Mouse (Mus musculus) ovary, adult 18-20 months (tissue): ENCODE measurements at regions not wholly inside any gene's neighbourhood (a gene's known extent, or its start where the extent isn't known, plus 50 kb on each side); places are given as distances from the start of the nearest gene placed in this dataset.

Experiments
- DNase-seq: peaks from one replicate; pipeline ENCODE4 v3.0.0; 2022; ENCODE audit warnings: low spot score, mixed read lengths

DNA sequence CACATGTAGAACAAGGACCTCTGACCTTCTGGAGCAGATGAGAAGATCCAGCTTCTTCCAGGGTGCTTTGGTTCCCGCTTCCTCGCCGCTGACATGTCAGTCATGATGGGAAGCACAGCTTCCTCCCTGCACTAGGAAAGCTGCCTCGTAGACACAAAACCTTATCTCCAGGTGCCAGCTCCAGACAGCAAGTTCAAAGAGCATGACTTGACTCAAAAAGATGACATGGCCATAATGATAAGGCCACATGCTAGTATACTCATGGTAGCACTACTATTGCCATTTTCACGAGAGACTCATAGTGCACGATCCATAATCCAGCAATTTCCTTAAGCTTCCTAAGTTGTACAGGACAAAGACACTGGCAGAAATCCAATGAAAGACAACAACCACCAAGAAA is 272.1 kb downstream of the Gm9195 start:
- DNase-seq = no peak

DNA sequence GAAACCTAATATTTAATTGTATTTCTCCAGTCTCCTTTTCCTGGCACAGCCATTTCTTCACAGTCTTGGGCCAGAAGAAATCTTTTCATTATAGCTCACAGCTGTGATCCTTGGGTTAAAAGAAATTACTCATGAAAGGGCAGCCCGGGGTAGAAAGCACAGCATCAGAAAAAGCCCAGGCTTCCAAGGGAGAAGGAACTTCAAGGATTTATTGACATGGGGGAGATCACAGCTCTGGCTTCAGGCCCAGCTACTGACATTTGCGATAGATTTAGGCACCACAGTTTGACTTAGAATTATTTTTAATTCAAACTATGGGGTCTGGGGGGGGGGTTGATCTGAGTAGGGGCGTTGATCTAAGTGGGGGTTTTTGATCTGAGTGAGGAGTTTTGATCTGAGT is 291.3 kb downstream of the Gm9195 start:
- DNase-seq = no peak

DNA sequence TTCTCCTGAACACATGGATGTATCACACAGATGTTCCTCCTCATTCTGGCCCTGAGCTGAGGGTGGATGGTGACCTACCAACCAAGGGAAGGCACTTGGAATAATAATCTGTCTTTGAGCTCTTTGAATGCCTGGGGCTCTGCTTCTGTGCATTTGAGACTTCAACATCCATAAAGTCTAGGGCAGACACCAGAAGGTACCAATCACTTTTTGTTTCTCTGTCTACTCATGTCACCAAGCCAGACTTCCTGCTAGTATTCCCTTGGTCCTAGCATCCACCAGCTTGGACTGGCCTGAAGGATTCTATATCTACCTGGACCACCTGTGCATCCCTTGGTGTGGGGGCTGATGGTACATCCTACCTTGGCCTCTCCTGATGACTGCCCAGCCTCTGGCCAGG is 291.7 kb downstream of the Gm9195 start:
- no peak for DNase-seq

DNA sequence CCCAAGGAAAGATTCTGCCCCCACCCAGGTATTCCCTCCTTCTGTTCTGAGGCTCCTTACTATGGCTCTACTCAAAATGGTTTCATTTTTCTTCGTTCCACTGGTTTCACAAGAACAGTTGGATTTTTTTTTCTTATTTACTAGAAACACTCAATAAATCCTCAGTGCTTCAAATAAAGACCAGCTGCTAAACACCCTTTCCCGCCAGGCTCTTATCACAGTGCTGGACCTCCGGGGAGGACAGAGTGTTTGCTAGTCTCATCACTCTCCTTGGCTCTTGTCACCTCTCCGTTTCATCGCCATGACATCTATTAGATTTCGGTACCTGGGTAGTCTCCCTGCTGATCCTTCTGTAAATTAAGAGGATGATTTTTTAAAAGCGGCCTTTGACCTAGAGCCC is 293.7 kb downstream of the Gm9195 start:
- no peak for DNase-seq

DNA sequence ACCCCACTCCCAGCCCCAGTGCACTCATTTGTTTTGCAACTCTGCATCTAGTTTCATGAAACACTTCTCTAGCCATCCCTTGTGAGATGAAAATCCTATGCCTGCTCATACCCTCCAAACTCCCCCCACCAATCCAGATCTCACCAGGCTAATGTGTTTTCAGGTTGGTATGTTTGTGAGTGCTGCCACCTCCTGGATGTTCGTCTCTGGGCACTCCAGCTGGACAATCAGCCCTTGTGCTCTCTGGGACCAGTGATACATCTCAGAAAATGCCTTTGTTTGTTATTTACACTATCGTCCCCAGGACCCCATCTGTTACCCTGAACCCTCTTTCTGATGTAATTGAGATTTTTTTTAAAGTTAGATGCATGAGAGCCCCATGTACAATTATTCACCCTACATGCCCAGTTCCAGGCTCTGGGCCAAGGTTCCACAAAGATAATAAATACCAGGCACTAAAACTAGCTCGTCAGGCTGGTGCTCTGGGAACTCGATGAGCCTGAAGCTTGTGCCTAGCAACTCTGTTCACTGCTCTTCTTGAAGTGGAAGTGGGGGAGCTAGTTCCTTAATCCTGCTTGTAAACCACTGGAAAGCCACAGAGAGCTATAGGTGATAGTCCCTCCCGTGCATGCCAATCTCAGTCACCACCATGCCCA is 304.2 kb downstream of the Gm9195 start:
- no peak for DNase-seq

DNA sequence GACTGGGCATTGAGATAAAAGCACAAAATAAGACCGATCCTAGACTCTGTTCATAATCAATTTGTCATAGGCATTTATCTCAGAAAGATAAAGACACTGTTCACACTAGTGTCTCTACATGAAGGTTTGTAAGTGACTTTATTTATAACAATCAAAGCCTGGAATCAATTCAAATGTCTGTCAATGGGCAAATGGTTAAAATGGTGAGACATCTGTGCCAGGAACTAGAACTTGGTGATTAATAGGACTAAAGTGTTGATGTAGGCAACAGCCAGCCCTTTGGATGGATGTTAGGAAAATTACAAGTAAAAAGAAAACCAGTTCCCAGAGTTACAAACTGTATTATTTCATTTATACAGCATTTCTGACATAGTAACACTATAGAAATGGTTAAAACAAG is 315.9 kb downstream of the Gm9195 start:
- DNase-seq = no peak

DNA sequence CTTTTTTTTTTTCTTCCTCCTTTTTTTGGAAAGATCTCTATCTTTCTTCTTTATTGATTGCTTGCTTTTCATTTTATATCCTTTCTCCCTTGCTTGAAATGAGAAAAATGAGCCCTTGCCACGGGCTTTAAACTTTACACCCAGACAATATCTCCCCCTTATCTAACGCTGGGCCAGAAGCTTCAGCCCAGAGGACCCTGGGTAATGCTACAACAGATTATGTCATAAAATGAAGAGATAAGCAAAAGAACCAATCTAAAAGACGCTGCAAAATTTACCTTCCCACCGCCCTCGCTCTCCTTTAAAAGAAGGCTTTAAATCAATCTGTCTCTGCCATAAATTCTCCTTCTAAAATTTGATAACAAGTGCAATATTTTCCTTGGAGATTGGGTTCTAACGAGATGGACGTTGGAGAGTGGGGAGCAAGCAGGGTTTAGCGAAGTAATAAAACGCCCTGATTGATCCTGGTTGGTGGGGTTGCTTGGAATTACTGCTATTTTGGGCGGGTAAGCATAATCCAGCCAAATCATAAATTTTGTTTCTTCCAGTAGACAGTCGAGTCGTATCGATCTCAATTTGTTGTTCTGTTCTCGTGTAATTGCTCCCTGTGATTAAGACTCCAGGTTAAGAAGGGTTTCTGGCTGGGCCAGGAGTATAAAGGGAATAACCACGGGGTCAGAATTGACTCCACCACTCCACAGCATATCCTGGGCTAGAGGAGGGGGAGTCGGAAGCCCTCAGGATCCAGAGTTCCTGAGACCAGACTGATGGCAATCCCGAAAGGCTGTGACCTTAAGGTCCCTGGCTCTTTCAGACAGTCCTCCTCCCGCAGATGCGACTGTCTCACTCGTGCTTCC is 318.9 kb downstream of the Gm9195 start:
- DNase-seq = no peak

DNA sequence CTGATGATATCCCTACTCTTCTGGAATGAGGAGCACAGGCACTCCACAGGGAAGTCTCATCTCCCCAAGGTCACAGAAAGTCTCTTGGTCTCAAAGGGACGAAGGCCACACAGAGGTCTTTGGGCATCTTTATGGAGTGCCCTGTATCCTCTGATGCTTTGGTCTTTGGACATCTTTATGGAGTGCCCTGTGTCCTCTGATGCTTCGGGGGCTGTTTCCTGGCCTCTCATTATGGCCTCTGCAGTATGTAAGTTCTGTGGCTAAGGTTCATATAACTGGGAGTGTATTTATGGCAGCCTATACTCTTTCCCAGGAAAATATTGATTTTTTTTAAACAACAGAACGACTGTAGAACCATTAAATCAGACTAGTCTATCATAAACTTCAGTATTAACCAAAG is 319.9 kb downstream of the Gm9195 start:
- no peak for DNase-seq

DNA sequence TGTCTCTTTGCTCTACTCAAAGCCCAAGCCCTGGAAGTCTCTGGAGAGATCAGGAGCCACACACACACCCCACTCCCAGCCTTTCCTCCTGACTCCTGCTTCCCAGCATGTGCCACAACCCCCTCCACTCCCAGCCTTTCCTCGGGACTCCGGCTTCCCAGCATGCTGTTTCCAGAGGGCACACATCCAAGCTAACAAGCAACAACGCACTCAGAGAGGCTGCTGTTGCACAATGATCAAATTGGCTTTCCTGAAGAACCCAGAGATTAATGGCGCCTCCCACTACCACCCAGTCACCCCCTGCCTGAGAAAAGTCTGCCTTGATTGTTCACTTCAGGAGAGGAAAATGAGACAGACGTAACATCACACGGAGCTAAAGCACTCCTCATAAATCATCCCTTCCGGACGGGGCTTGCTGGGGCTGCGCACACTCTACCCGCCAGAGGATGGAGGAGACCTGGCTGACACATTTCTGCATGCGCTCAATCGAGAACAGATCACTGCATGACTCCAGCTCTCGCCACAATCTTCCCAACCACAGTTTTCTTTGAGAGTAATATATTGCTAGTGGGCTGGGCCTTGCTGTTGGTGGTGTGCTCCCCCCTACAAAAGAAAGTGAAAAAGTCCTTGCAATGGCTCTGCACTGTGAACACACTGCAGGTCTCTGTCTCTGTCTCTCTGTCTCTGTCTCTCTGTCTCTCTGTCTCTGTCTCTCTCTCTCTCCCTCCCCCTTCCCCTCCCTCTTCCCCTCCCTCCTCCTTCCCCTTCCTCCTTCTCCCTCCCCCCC is 332.9 kb downstream of the Gm9195 start:
- no peak for DNase-seq

DNA sequence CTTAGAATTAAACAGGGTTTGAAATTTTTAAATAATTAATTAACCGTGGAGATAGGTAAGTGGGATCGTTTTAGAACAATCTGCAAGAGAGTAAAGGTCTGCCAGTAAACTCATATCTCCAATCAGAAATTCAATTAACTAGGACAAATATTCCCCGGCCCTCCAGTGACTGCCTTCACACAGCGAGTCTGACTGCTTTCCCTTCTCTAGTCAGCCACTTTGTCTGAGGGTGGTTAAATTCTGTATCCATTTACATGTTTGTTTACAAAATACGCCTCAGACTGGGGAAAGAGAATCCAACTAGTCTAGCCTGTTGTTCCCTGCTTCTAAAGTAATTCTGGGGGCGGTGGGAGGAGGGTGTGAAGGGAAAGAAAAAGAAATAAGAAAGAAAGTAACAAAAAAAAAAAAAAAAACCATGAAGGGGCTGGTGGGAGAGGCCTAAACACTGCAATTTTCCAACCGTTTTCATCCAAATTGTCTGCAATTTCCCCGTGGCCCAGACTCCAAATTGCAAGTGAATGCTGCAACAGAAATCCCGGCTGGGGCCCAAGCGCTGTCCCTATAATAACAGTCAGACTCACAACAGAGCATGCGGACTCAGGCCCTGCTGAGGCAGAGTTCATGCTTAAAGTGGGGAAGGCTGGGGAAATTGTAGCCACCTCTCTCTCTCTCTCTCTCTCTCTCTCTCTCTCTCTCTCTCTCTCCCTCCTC is 336.3 kb downstream of the Gm9195 start:
- no peak for DNase-seq

DNA sequence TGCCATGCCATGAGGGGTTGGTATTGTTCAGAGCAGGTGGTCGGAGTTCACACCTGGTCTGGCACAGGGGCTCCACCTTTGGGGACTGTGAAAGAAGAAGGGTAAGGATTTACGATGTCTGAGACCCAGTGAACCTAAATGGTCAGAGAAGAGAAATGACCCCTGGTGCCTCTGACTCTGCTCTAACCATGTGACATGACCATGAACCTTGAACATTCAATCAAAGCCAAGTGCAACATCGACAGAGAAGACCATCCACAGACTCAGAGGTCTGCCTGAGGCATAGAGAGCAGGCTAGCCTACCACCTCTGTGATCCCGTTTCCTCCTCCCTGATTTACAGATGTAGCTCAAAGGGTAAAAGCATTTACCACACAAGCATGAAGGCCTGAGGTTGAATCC is 340.0 kb downstream of the Gm9195 start:
- no peak for DNase-seq

DNA sequence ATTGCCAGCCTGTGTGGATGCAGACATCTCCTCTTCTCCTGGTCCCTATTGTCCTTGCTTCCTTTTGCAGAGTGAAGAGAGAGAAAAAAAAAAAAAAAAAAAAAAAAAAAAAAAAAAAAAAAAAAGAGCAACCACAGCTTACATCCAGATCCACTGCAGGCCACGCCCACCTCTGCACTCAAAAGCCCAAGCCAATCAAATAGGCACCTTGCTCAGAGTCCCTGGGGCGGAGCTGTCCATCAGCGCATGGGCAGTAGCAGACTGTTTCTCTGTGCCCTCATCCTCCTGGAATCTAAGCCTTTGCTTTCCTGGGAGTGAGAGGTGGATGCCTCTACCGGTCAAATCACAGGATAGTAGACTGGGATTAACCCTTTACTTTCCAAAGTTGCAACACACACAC is 342.2 kb downstream of the Gm9195 start:
- DNase-seq = no peak

DNA sequence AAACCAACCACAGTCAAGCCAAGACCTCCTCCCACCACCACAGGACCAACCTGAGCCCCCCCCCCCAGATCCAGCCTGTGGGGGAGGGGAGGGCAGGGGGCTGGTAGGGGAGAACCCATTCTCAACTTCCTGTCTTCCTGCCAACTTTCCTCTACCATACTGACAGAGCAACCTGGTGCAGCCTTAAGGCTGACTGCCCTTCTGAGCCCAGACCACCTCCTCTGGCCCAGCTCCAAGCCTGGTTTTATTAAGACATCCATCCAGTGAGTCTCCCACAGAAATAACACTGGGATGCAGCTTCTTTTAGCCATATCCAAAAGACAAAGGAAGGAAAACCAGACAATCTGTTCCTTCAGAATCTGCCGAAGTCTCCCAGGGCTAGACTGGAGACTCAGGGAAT is 342.8 kb downstream of the Gm9195 start:
- DNase-seq = no peak

DNA sequence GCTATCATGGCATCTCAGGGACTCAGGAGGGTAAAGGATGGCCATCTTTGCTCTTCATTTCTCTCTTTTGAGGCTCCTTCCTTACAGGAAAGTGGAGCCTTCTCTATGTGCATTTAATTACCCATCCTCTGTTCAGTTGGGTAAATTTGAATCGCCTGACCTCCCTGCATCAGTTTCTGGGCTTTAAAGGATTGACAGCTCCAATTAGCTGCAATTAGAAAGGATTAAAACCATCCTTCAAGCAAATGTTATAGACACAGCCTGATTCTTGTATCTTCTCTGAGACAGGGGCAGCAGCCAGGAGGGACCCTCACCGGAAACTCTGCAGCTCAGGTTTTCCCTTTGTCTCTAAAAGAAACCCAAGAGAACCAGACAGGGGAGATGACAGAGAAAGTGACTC is 345.3 kb downstream of the Gm9195 start:
- DNase-seq = no peak

DNA sequence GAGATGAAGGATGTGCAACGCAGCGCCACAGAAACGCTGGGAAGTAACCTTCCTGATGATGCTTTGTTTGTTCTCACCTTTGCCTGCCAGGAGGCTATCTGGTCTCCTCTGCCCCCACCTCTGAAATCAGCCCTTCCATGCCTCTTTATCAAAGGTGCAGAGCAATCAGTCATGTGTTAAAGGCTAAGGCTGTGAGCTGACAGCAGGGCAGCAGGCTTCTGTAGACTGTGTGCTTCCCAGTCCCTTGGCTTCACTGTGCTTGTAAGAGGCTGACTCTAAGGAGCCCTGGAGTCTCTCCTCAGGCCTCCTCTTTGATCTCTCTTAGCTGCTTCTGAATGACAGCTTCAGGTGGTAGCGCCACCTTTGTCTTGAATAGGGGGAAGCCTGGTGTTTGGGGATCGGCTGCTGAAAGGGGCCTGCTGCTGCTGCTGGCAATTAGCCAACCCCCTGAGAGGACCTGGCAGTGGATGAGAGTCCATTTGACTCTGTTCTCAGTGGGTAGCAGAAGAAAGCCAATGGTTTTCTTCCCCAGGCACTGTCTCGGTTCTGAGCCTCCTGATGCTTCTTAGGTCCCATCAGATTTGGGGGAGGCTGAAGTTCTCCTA is 348.7 kb downstream of the Gm9195 start:
- no peak for DNase-seq

DNA sequence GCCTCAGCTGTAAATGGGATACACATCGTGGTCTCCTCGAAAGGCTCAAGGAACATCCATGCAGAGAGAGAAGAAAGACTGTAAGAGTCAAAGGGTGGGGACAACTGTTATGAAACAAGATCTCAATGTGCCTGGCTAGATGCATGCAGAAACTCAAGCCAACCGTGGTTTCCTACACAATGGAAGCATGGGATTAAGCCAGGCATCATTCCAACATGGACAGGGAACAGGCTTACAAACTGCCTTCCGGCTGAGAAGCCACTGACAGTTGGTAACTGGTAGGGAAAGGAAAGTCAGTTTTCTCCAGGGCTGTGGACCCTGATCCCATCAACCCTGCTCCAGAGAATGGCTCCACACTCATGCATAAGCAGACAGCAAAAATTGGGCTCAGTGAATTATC is 350.5 kb downstream of the Gm9195 start:
- no peak for DNase-seq

DNA sequence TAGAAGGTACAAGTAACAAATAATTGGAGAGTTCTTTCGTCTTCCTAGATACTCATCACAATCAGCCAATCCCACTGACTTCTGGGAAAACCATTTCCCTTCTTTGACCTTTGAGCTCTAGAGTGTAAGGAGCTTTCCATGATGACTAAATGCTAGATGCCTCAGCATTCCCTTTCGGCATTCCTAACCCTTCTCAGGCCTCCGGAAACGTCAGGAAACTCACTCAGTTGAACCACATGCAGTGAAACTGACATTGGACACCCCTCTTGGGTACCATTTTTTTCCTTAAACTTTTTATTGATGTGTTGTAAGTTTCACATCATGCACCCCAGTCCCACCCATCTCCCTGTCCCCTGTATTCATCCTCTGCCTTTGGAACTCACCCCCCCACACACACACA is 361.5 kb downstream of the Gm9195 start:
- no peak for DNase-seq

DNA sequence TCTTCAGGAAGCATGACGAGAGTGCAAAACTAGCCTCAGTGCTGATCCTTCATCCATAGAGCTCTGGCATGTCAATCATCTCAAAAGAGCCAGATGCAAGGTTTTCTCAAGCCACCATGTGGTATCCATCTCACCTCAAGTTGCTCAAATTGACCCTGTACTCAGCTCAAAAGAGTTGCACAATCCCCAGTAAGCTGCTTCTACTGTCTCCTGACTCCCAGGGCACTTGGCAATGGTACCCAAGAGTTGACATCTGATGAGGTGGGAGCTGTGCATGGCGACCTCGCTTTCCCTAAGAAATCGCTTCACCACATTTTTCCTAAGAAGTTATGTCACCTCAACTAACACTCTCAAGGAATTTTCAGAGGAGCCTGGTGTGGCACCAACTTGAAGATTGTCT is 369.9 kb downstream of the Gm9195 start:
- no peak for DNase-seq

DNA sequence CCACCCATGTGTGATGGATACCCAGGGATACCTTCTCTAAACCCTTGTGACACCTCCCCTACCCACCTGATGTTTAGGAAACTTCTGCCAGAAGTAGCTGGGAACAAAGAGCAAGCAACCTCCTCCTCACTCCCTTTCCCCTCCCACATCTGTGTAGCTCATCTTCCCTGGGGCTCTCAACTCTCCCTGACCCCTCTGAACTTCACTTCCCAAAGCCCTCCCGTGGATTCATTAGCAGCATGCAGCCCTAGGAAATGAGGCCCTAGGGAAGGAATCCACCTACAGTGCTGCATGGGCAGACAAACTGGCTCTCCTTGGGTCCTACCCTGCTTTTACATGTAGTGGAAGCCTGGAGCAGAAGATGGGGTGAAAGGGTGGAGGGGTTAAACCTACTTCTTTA is 370.6 kb downstream of the Gm9195 start:
- no peak for DNase-seq

DNA sequence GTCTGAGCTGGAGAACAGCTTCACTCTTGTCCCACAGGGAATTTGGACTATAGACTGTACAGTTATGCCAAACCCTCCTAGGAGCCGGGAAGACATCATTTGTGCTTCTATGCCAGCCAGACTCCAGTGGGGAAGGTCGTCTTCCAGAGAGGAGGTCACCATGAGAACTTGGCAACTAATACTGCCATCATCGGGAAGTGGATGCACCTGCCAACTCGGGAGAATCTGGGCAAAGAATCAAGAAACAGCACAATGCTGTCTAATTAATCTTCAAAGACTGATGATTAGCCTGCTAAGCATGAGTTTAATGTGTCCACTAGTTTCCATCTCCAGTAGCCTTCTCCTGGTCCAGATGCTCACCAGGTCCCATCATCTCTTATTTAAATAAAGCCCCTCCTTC is 374.8 kb downstream of the Gm9195 start:
- DNase-seq = no peak

DNA sequence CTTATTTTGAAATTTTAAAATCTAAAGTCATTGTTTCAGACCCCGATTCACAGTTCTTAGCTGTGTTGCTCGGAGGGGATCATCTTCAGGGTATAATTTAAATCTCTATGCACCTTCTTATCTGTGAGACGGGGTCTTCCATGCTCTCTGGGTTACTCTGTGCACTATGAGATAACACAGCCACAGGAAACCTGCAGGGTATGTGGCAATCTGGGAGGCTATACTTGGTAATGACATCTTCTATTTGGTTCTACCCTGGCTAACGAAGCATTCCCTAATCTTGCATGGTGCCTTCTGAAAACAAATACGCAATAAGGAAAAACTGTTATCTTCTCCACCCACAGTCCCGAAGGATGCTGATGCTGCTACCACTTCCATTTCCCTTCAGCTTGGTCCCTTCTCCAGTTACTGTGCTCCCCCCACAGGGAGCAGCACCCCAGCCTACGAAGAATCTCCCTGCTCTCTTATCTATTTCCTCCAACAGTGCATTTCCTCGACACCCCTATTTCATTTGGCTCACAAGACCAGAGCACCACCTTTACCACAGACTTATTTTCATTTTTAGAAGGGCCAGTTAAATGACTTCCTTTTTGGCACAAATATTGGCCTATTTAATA is 378.2 kb downstream of the Gm9195 start:
- DNase-seq = no peak

DNA sequence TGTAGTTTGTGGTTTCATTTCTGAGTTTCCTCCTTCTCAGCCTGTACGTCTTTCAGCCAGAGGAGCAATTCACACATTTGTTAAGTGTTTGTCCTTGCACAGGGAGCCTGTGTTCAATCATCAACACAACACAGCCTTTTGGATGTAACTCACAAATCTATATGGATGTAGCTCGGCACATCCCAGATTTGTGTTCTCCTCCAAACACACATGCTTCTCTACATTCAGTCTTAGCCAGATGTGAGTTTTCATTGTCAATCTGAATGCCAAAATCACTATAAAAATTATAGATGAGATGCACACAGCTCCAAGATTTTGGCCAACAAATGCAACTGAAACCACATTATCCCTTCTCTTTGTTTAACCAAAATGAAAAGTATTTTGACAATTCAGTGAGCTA is 380.9 kb downstream of the Gm9195 start:
- DNase-seq = no peak
